Mouse (Mus musculus): ENCODE results near the gene Rcor2.

GRCm38 (mm10) chr19:7316822-7317221 lies 49.7 kb downstream of the Rcor2 start:
- no peak for TF ChIP-seq POLR2A (IDR thresholded peaks at IDR 0.05; ENCODE audit: borderline replicate concordance, insufficient read depth, low read length)
- no peak for TF ChIP-seq CTCF (IDR thresholded peaks at IDR 0.05; ENCODE audit: borderline replicate concordance, insufficient read depth, low read depth, low read length)

Data from cerebellum, adult 2 months (tissue).